In genomic region chr12:17582406-17582805, GRCm38 (mm10) we compare ENCODE assay signal across 21 mouse cellular contexts. TPM values are rescaled to one million over a fixed set of nuclear protein-coding genes. Genes with fewer than 3 reads are reported as not detected.
DNase-seq lines count a peak whose midpoint lies in the region; ATAC-seq lines count a peak whose summit lies in the region.
"Had no signal": no experiment of that assay in that cellular context is flagged by ENCODE, and none has a peak within 500 bp of the region (broad histone marks: within the 10 kb centered on the region; RNA-seq: fewer than 3 reads in every experiment).

No protein-coding gene starts in this region.

- no peak overlapping the region for H3K9ac ChIP-seq in liver, embryonic 11.5 days (ENCODE audit: low read depth, low read length)

- H3K9me3 ChIP-seq in heart, embryonic 10.5 days, result no peaks in the 10 kb centered on the region
- no peaks in the 10 kb centered on the region for H3K9me3 ChIP-seq in liver, embryonic 11.5 days (ENCODE audit: control insufficient read depth, low read length)
- H3K9me3 ChIP-seq: G1E had no signal

- no peaks in the 10 kb centered on the region for H3K36me3 ChIP-seq in heart, embryonic 10.5 days
- no peaks in the 10 kb centered on the region for H3K36me3 ChIP-seq in liver, embryonic 11.5 days (ENCODE audit: control insufficient read depth, insufficient read depth, low read length)
- H3K36me3 ChIP-seq: G1E had no signal

- intact Hi-C loops in heart, postnatal 10 days (cut with DNase I), result no loop called here

- H3K27me3 ChIP-seq in heart, embryonic 10.5 days (ENCODE audit: insufficient read depth, poor library complexity, severe bottlenecking), result peaks cover 13% of the 10 kb centered on the region; the same call in 1 of the 2 replicates
- H3K27me3 ChIP-seq in liver, embryonic 11.5 days (replicated peaks; ENCODE audit: control insufficient read depth, insufficient read depth, low read length), result no peaks in the 10 kb centered on the region
- H3K27me3 ChIP-seq: CH12.LX, Patski had no signal

- DNase-seq in heart, adult 11 months, result peak; percentile 69
- DNase-seq in heart, postnatal 10 days, result no peak
- DNase-seq in heart, embryonic 10.5 days (ENCODE audit: low spot score), result peak; percentile 60
- no peak for DNase-seq in heart, adult 18-20 months
- peak; percentile 4 for DNase-seq in liver, embryonic 11.5 days (ENCODE audit: low spot score)
- DNase-seq in liver, result no peak
- DNase-seq: adrenal gland, adult 2 months; adrenal gland, adult 8-10 months; adrenal gland, postnatal 10 days; adrenal gland, postnatal 14 days; adrenal gland, postnatal 25 days; adrenal gland, postnatal 36 days; B cell, adult 2 months; cerebellum, adult 11 months; cerebellum, adult 11-12 months; cerebellum, adult 18-20 months had no signal

- 90% methylated on average over 4 of the region's 4 CpGs for WGBS in heart, embryonic 10.5 days
- 89% methylated on average over 4 of the region's 4 CpGs for WGBS in liver, embryonic 11.5 days

- H3K4me1 ChIP-seq in heart, embryonic 10.5 days, result no peaks in the 10 kb centered on the region
- no peaks in the 10 kb centered on the region for H3K4me1 ChIP-seq in liver, embryonic 11.5 days (replicated peaks; ENCODE audit: control insufficient read depth, insufficient read depth, low read length)

- H3K4me2 ChIP-seq in liver, embryonic 11.5 days, result no peak overlapping the region

- no peak overlapping the region for H3K4me3 ChIP-seq in heart, embryonic 10.5 days
- H3K4me3 ChIP-seq in liver, embryonic 11.5 days (ENCODE audit: low read depth, low read length), result no peak overlapping the region

- ATAC-seq in liver, embryonic 11.5 days (replicated peaks; ENCODE audit: low FRiP score), result no peak
- ATAC-seq: activated CD4-positive, CD25-positive, alpha-beta regulatory T cell, adult 4 months; CD4-positive, CD25-positive, alpha-beta regulatory T cell, adult 4 months; Patski had no signal

- no peak overlapping the region for H3K27ac ChIP-seq in heart, embryonic 10.5 days
- no peak overlapping the region for H3K27ac ChIP-seq in liver, embryonic 11.5 days (ENCODE audit: low read depth, low read length)

RNA-seq across cellular contexts. Expression of gene Odc1, which starts 37.8 kb away (rescaled TPM):
- total RNA-seq in heart, postnatal 10 days (2021), result 10 to 100 TPM; 82.0 to 90.0 TPM
- polyA plus RNA-seq in heart, embryonic 10.5 days (2016; fragmentation: Nextera tagmentation; extraction: Ambion mirVana), result 173 and 235 TPM in 2 replicates
- 10 to 100 TPM; 61.5 to 71.5 TPM for total RNA-seq in heart, adult 18-20 months (2021)
- polyA plus RNA-seq in liver, embryonic 11.5 days (2014; fragmentation: Nextera tagmentation; extraction: Ambion mirVana), result 446 and 497 TPM in 2 replicates

Comparison
In these comparisons a context has a peak if more than half of its experiments do, and no peak if none do; other contexts are left out.
1. DNase-seq: peak in heart, adult 11 months (single experiment), heart, embryonic 10.5 days (single experiment) and liver, embryonic 11.5 days (single experiment); none in heart, postnatal 10 days (0 of 2), heart, adult 18-20 months (0 of 2) and liver (single experiment).